Mouse (Mus musculus) embryonic facial prominence, embryonic 11.5 days (tissue): ENCODE data around the gene Nxpe3. TPM values are rescaled to one million over a fixed set of nuclear protein-coding genes. Genes with fewer than 3 reads are reported as not detected.
A peak's percentile ranks its signal among the peaks of the same experiment; 100 is the strongest.
"Not testable (repeated sequence)": the region's sequence is repeated elsewhere in the genome, so short reads cannot be mapped to it uniquely, and the experiment has no call there.

Experiments used
- ATAC-seq: fragments of 200-750 bp; cut with Nextera tagmentation; replicated peaks from 2 replicates; pipeline ENCODE4 v1.8.0; 2017; ENCODE audit warnings: low read depth; ENCODE audit not compliant: insufficient number of reproducible peaks, low FRiP score, low TSS enrichment
- DNase-seq: peaks from one replicate; pipeline ENCODE4 v3.0.0-alpha.2; 2015; ENCODE audit warnings: low spot score
- H3K27ac ChIP-seq: fragments of 300-500 bp; sonication (generic); replicated peaks from 2 replicates; pipeline ENCODE4 v1.5.1; 2014; ENCODE audit warnings: mild to moderate bottlenecking, low read depth, low read length, control low read depth
- H3K27me3 ChIP-seq: fragments of 300-500 bp; sonication (generic); 2 replicates; pipeline ENCODE4 v1.6.1; 2014; ENCODE audit warnings: mild to moderate bottlenecking, low read length, moderate library complexity, mixed read lengths; ENCODE audit not compliant: control insufficient read depth, insufficient read depth
- H3K36me3 ChIP-seq: fragments of 300-500 bp; sonication (generic); replicated peaks from 2 replicates; pipeline ENCODE4 v1.6.1; 2014; ENCODE audit warnings: low read depth, mild to moderate bottlenecking, low read length, moderate library complexity, mixed read lengths; ENCODE audit not compliant: control insufficient read depth, insufficient read depth
- H3K4me1 ChIP-seq: fragments of 300-500 bp; sonication (generic); 2 replicates; pipeline ENCODE4 v1.6.1; 2014; ENCODE audit warnings: low read length, mixed read lengths; ENCODE audit not compliant: control insufficient read depth, insufficient read depth
- H3K4me2 ChIP-seq: fragments of 300-500 bp; sonication (generic); 2 replicates; pipeline ENCODE4 v1.6.1; 2014; ENCODE audit warnings: low read depth, mild to moderate bottlenecking, control low read depth, low read length, moderate library complexity
- H3K4me3 ChIP-seq: fragments of 300-500 bp; sonication (generic); 2 replicates; pipeline ENCODE4 v1.5.1; 2014; ENCODE audit warnings: low read depth, low read length, control low read depth
- H3K9ac ChIP-seq: fragments of 300-500 bp; sonication (generic); replicated peaks from 2 replicates; pipeline ENCODE4 v1.6.1; 2014; ENCODE audit warnings: mild to moderate bottlenecking, control low read depth, low read length
- H3K9me3 ChIP-seq: fragments of 300-500 bp; sonication (generic); replicated peaks from 2 replicates; pipeline ENCODE4 v1.6.1; 2016; ENCODE audit warnings: mild to moderate bottlenecking, low read length, inconsistent platforms, mixed read lengths; ENCODE audit not compliant: control insufficient read depth
- WGBS: fragments of 180-500 bp; shearing (Covaris S2); extraction: QIAGEN DNeasy Blood & Tissue Kit; methylation state at CpG from one replicate; pipeline ENCODE4 v1.1.7; 2014; 5-methylcytosine and 5-hydroxymethylcytosine counted together
- polyA plus RNA-seq: library from polyadenylated mRNA; unstranded; fragments of >200 nt; fragmentation: Nextera tagmentation; extraction: Ambion mirVana; gene quantifications from 2 replicates; pipeline ENCODE4 v1.2.1, GENCODE M21; 2014

Nxpe3 gene
- polyA plus RNA-seq, 1 experiment from 2014 or later, result 1.3 TPM

DNA sequence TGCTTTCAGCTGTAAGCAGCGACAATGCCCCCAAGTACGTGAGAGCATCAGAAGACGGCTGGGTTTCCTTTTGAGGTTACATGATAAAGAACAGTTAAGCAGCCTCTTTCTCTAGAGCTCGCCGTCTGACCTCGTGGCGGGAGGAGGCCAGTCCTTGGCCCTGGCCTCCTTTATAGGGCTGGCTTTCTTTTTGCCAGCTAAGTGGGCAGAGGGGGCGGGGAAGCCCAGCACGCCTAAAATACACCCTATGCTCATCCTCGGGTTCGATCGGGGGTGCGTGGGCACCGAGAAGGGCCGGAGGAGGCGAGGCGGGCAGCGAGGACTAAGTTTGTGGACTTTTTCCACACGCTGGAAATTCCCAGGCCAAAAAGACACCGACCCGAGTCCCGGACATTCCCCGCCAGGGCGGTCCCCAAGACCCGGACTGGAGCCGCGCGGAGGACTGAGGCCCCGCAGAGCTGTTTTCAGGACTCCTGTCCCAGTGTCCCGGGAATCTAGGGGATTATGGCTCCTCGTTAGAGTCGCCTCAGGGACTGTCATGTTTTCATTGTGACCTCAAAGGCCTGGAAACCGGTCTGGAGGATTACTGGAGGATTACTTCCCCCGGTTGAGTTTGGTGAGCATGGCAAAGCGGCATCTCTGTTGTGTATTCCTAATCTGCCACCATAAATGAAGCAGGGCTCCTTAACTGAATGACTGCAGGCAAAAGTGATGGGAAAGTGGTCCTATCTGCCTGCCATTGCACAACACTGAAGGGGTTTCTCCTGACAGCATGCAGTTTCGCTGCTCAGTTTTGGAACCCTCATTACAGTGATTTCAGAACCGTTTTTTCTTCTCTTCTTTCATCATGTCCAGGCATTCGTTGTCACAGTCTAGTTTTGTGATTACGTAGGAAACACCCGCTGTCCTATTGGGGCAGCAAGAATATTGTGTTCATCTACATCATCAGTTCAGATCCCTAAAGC lies 56.3 kb downstream of the Nxpe3 start, which contains the start of gene Nfkbiz:
Gene Nfkbiz, minus strand, starts transcription at position 390 of the 965 bp plus-strand sequence.
- H3K27me3 ChIP-seq, result no peaks in the 10 kb centered on the region
- peak within 1 kb of the TSS; percentile 26 for H3K4me2 ChIP-seq
- ATAC-seq (peak; percentile 94), DNase-seq (peak; percentile 88)
- peak within 1 kb of the TSS; percentile 88 for H3K9ac ChIP-seq
- no peaks in the 10 kb centered on the region for H3K9me3 ChIP-seq
- H3K4me3 ChIP-seq, result peak within 1 kb of the TSS; percentile 62
- peak within 1 kb of the TSS; percentile 72 for H3K27ac ChIP-seq
- WGBS, result under 1% methylated on average over 40 of the region's 40 CpGs
- H3K4me1 ChIP-seq, result no peaks in the 10 kb centered on the region
- H3K36me3 ChIP-seq, result no peaks in the 10 kb centered on the region

DNA sequence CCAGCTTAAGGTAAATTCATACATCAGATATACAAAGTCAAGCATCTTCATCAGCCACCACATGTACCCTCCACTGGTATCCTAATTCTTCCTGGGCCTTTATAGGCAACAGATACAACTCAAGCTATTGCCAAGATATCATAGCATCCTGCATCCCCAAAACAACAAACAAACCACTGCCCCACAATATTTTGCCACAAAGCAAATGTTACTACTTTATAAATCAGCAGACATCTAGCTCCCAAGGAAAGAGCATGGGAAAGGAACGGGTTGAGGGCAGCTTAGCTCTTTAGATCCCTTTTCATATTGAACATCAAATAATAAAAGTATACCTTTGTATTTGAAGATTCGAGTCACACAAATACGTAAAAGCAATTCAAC lies 57.0 kb downstream of the Nxpe3 start:
- no peaks in the 10 kb centered on the region for H3K27me3 ChIP-seq
- no peak overlapping the region for H3K27ac ChIP-seq
- peak overlapping the region; percentile 26 for H3K4me2 ChIP-seq
- H3K36me3 ChIP-seq, result no peaks in the 10 kb centered on the region
- H3K4me3 ChIP-seq, result peak overlapping the region; percentile 62
- WGBS, result 14% methylated on average over 3 of the region's 3 CpGs
- no peak for DNase-seq
- H3K9me3 ChIP-seq, result no peaks in the 10 kb centered on the region
- no peak for ATAC-seq
- no peaks in the 10 kb centered on the region for H3K4me1 ChIP-seq
- peak overlapping the region; percentile 88 for H3K9ac ChIP-seq

- not testable (repeated sequence) for H3K4me2 ChIP-seq
Observed at GRCm38 (mm10) chr16:55837653-55838052, 57.4 kb downstream of the Nxpe3 start.

GRCm38 (mm10) chr16:55837168-55837567 lies 57.9 kb downstream of the Nxpe3 start:
- no peak for ATAC-seq
- Histone ChIP-seq H3K4me3 (no peak overlapping the region), H3K36me3 (no peaks in the 10 kb centered on the region), H3K4me2 (no peak overlapping the region), H3K27ac (no peak overlapping the region), H3K4me1 (no peaks in the 10 kb centered on the region), H3K27me3 (no peaks in the 10 kb centered on the region), H3K9ac (no peak overlapping the region), H3K9me3 (no peaks in the 10 kb centered on the region)
- no peak for DNase-seq
- 84% methylated on average over 2 of the region's 2 CpGs for WGBS

More at GRCm38 (mm10) chr16:55837653-55838052, 57.4 kb downstream of the Nxpe3 start:
- H3K27me3 ChIP-seq, H3K9ac ChIP-seq, H3K4me1 ChIP-seq, ATAC-seq, DNase-seq, H3K9me3 ChIP-seq, H3K36me3 ChIP-seq, H3K27ac ChIP-seq: not testable (repeated sequence)
- peak overlapping the region; percentile 62; the same call in 1 of the 2 replicates for H3K4me3 ChIP-seq
- 92% methylated on average over 8 of the region's 8 CpGs for WGBS

DNA sequence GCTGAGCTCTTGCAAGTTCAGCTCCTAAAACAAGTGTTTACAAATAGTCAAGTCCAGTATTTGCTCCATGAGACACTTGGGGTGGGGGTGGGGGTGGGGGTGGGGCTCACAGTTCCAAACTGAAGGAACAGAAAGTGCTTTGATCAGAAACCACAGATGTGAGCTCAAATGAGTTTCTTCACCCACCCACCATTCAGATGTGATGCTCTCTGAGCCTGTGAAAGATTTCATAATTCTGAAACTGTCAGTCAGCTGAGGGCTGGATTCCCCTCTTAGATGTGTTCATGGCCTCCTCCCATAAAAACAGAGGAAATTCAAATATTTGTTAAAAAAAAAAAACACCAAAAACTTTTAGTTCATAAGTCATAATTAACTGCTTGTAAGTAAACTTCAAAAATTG lies 59.3 kb downstream of the Nxpe3 start:
- no peak overlapping the region for H3K4me2 ChIP-seq
- no peak overlapping the region for H3K27ac ChIP-seq
- no peak for DNase-seq
- no peaks in the 10 kb centered on the region for H3K27me3 ChIP-seq
- no peak for ATAC-seq
- no peaks in the 10 kb centered on the region for H3K36me3 ChIP-seq
- no peak overlapping the region for H3K4me3 ChIP-seq
- no peaks in the 10 kb centered on the region for H3K9me3 ChIP-seq
- H3K4me1 ChIP-seq, result no peaks in the 10 kb centered on the region
- no peak overlapping the region for H3K9ac ChIP-seq

- DNase-seq, result no peak
- no peak for ATAC-seq
- H3K4me1 ChIP-seq, result no peaks in the 10 kb centered on the region
- no peak overlapping the region for H3K27ac ChIP-seq
- no peaks in the 10 kb centered on the region for H3K27me3 ChIP-seq
- WGBS, result 96% methylated on average over 8 of the region's 8 CpGs
- H3K36me3 ChIP-seq, result no peaks in the 10 kb centered on the region
- H3K4me2 ChIP-seq, result no peak overlapping the region
- H3K4me3 ChIP-seq, result no peak overlapping the region
- no peaks in the 10 kb centered on the region for H3K9me3 ChIP-seq
- no peak overlapping the region for H3K9ac ChIP-seq
Observed at GRCm38 (mm10) chr16:55832617-55833016, 62.5 kb downstream of the Nxpe3 start.

GRCm38 (mm10) chr16:55832040-55832439 lies 63.0 kb downstream of the Nxpe3 start:
- 94% methylated on average over 6 of the region's 6 CpGs for WGBS
- ATAC-seq, result no peak
- DNase-seq, result no peak

DNA sequence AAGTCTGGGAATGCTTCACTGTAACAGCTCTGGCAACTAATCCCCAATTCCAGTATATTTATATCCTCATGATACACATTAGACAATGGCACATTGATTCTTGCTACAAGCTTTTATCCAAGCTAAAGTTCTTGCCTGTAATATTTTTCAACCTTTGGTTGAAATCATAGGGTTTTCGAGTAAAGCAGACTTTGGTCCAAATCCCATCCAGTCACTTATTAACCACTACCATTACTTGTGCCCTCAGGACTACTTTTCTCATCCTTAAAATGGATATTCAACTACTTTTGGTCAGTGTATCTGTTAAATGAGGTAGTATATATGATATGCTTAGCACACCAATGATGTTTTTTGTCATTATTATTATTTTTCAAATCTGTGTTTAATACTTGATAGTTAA lies 63.6 kb downstream of the Nxpe3 start:
- Histone ChIP-seq H3K4me3 (no peak overlapping the region), H3K36me3 (no peaks in the 10 kb centered on the region), H3K27ac (no peak overlapping the region), H3K27me3 (no peaks in the 10 kb centered on the region), H3K9ac (no peak overlapping the region), H3K4me1 (no peaks in the 10 kb centered on the region), H3K9me3 (no peaks in the 10 kb centered on the region), H3K4me2 (no peak overlapping the region)
- ATAC-seq (no peak), DNase-seq (no peak)
- WGBS, result 87% methylated on average over 1 of the region's 1 CpGs

More at GRCm38 (mm10) chr16:55832040-55832439, 63.0 kb downstream of the Nxpe3 start:
- Histone ChIP-seq H3K9me3 (no peaks in the 10 kb centered on the region), H3K36me3 (no peaks in the 10 kb centered on the region), H3K4me3 (no peak overlapping the region), H3K9ac (no peak overlapping the region), H3K4me2 (no peak overlapping the region), H3K27me3 (no peaks in the 10 kb centered on the region), H3K4me1 (no peaks in the 10 kb centered on the region), H3K27ac (no peak overlapping the region)
